Mouse (Mus musculus) MEL (cell line): ENCODE measurements at regions not wholly inside any gene's neighbourhood (a gene's known extent, or its start where the extent isn't known, plus 50 kb on each side); places are given as distances from the start of the nearest gene placed in this dataset.

Experiments used
- ETS1 ChIP-seq: IDR thresholded peaks from 2 replicates; pipeline ENCODE4 v1.6.1; 2012; ENCODE audit warnings: low read depth, mild to moderate bottlenecking, inconsistent platforms, low read length, improper control_type of control experiment, moderate library complexity
- MYB ChIP-seq: IDR thresholded peaks from 2 replicates; pipeline ENCODE4 v1.6.1; 2011; ENCODE audit warnings: mild to moderate bottlenecking, low read depth, low read length, improper control_type of control experiment
- POLR2A ChIP-seq, 2 experiments: IDR thresholded peaks; 2 replicates each; pipeline ENCODE4 v1.6.1; 2011 to 2012; ENCODE audit warnings: low read length in 2 of 2, mild to moderate bottlenecking in 2 of 2, control low read depth in 1 of 2, improper control_type of control experiment in 1 of 2, low read depth in 1 of 2, moderate library complexity in 1 of 2; ENCODE audit not compliant: control insufficient read depth in 1 of 2, insufficient read depth in 1 of 2, poor library complexity in 1 of 2
- TBP ChIP-seq: IDR thresholded peaks from 2 replicates; pipeline ENCODE4 v1.8.0; 2011; ENCODE audit warnings: low read depth, low read length, improper control_type of control experiment

DNA sequence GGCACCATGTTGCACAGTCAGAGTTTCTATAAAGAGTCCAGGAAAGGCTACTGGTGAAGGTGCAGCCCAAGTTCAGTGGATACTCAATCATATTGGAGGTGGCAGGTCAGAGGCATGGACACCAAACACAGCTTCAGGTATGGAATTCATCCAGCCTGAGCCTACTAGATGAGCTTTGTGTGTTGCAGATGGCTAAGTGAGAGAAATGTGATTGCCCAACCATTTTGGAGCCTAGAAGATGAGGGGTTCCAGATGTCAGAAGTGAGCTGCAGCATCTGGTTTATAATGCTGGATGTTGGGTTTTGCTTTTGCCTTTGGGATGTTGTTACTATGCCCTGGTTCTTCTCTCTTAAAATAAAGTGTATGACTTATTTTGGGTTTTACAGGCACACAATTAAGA is 88.7 kb upstream of the Gucy1a1 start:
- TF ChIP-seq POLR2A (IDR thresholded peaks at IDR 0.05; ENCODE audit: control insufficient read depth in 1 of 2, insufficient read depth in 1 of 2, low read depth in 1 of 2, low read length in 2 of 2, poor library complexity in 1 of 2) (no peak), MYB (no peak), ETS1 (no peak), TBP (no peak)
